Mouse (Mus musculus) liver, adult 10 weeks (tissue): ENCODE measurements around the gene Cggbp1. TPM values are rescaled to one million over a fixed set of nuclear protein-coding genes. Genes with fewer than 3 reads are reported as not detected.

Experiments used
- polyA plus RNA-seq: library from polyadenylated mRNA; stranded (reverse); fragments of 350-450 nt; fragmentation: Illumina TruSeq; extraction: RNeasy Lipid Tissue Mini Kit (QIAGEN cat#74804); gene quantifications from one replicate; pipeline ENCODE4 v1.2.3, GENCODE M21; 2014; ENCODE audit warnings: low read depth, low replicate concordance

Cggbp1 gene
- 59.9 TPM for polyA plus RNA-seq

GRCm38 (mm10) chr16:64851563-64852362 lies at the start of gene Cggbp1, which contains the start of gene Zfp654:
Gene Cggbp1, plus strand, starts transcription at chr16:64851996.
Gene Zfp654, minus strand, starts transcription at chr16:64851652.

Other genes starting within 250 kb of the Cggbp1 start
- gene Csnka2ip, start 249.6 kb upstream of the Cggbp1 start, polyA plus RNA-seq, result not detected
- gene 4930453N24Rik, start 80.8 kb upstream of the Cggbp1 start, polyA plus RNA-seq, result 62.5 TPM
- 21.6 TPM for gene Zfp654, start 344 bp upstream of the Cggbp1 start, polyA plus RNA-seq